Mouse (Mus musculus) embryonic facial prominence, embryonic 13.5 days (tissue): ENCODE results near the gene Wnt11. TPM values are rescaled to one million over a fixed set of nuclear protein-coding genes. Genes with fewer than 3 reads are reported as not detected.

ENCODE experiments used
- ATAC-seq: fragments of 200-750 bp; cut with Nextera tagmentation; 2 replicates; pipeline ENCODE4 v1.8.0; 2017; ENCODE audit warnings: low read depth; ENCODE audit not compliant: insufficient number of reproducible peaks, insufficient read depth, low FRiP score, low TSS enrichment
- H3K27ac ChIP-seq: fragments of 300-500 bp; sonication (generic); 2 replicates; pipeline ENCODE4 v1.5.1; 2015; ENCODE audit warnings: moderate library complexity, mild to moderate bottlenecking, inconsistent platforms
- H3K27me3 ChIP-seq: fragments of 300-500 bp; sonication (generic); 2 replicates; pipeline ENCODE4 v1.6.1; 2015; ENCODE audit warnings: mild to moderate bottlenecking, inconsistent platforms
- H3K36me3 ChIP-seq: fragments of 300-500 bp; sonication (generic); 2 replicates; pipeline ENCODE4 v1.6.1; 2015; ENCODE audit warnings: mild to moderate bottlenecking, inconsistent platforms
- H3K4me1 ChIP-seq: fragments of 300-500 bp; sonication (generic); 2 replicates; pipeline ENCODE4 v1.6.1; 2015; ENCODE audit warnings: inconsistent platforms
- H3K4me2 ChIP-seq: fragments of 300-500 bp; sonication (generic); 2 replicates; pipeline ENCODE4 v1.6.1; 2015; ENCODE audit warnings: moderate library complexity, mild to moderate bottlenecking, inconsistent platforms
- H3K4me3 ChIP-seq: fragments of 300-500 bp; sonication (generic); 2 replicates; pipeline ENCODE4 v1.5.1; 2015; ENCODE audit warnings: mild to moderate bottlenecking, inconsistent platforms
- H3K9ac ChIP-seq: fragments of 300-500 bp; sonication (generic); 2 replicates; pipeline ENCODE4 v1.6.1; 2015; ENCODE audit warnings: mild to moderate bottlenecking, inconsistent platforms
- H3K9me3 ChIP-seq: fragments of 300-500 bp; sonication (generic); 2 replicates; pipeline ENCODE4 v1.6.1; 2016; ENCODE audit warnings: inconsistent platforms
- WGBS: fragments of 180-500 bp; shearing (Covaris S2); methylation state at CpG from one replicate; pipeline ENCODE4 v1.1.7; 2015; ENCODE audit warnings: mixed read lengths; 5-methylcytosine and 5-hydroxymethylcytosine counted together
- polyA plus RNA-seq: library from polyadenylated mRNA; unstranded; fragments of >200 nt; fragmentation: Nextera tagmentation; extraction: Ambion mirVana; gene quantifications from 2 replicates; pipeline ENCODE4 v1.2.1, GENCODE M21; 2015

Wnt11 gene
- polyA plus RNA-seq, 1 experiment from 2014 or later: 12.4 TPM

DNA sequence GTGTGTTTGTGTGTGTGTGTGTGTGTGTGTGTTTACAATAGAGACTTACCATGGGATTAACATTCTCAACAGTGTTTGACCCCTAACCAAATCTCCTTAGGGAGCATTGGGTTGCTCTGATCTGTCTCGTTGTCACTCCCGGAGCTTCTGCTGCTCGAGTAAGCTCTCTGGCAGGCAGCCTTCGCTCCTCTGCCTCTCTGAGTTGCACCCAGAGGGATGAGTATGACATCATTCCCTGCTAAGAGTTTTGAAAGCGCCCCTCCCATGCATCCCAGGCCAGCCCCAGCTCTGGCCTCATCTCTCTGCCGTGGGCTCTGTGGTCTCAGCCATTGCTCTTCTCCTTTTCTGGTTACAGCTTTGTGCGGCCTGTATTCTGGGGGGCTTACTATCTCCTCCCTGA lies 33.8 kb upstream of the Wnt11 start:
- no peaks in the 10 kb centered on the region for H3K9me3 ChIP-seq
- H3K4me2 ChIP-seq: no peak overlapping the region
- H3K4me3 ChIP-seq: no peak overlapping the region
- no peak overlapping the region for H3K9ac ChIP-seq
- H3K27ac ChIP-seq: peak overlapping the region; percentile 11; the same call in 1 of the 2 replicates
- H3K4me1 ChIP-seq: peaks cover 67% of the 10 kb centered on the region
- 44% methylated on average over 7 of the region's 7 CpGs for WGBS
- no peak for ATAC-seq
- H3K36me3 ChIP-seq: no peaks in the 10 kb centered on the region
- no peaks in the 10 kb centered on the region for H3K27me3 ChIP-seq

DNA sequence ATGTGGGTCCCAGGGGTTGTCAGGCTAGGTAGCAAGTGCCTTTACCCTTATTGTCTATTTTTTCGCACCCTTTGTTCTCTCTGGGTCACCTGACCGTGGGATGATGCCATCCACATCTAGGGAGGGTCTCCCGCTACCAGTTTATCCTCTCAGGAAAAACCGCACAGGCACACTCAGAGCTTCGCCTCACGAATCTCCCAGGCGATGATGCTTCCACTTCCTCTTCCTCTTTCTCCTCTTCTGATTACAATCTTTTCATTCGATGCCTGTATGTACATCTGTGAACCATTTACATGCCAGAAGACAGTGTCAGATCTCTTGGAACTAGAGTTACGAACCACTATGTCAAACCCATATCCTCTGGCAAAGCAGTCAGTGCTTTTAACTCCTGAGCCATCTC lies 31.7 kb upstream of the Wnt11 start:
- whole genome bisulfite sequencing: 64% methylated on average over 9 of the region's 9 CpGs
- Histone ChIP-seq H3K4me2 (no peak overlapping the region), H3K36me3 (no peaks in the 10 kb centered on the region), H3K4me3 (no peak overlapping the region), H3K27ac (no peak overlapping the region), H3K27me3 (no peaks in the 10 kb centered on the region), H3K4me1 (peaks cover 49% of the 10 kb centered on the region), H3K9me3 (no peaks in the 10 kb centered on the region), H3K9ac (no peak overlapping the region)
- no peak for ATAC-seq

DNA sequence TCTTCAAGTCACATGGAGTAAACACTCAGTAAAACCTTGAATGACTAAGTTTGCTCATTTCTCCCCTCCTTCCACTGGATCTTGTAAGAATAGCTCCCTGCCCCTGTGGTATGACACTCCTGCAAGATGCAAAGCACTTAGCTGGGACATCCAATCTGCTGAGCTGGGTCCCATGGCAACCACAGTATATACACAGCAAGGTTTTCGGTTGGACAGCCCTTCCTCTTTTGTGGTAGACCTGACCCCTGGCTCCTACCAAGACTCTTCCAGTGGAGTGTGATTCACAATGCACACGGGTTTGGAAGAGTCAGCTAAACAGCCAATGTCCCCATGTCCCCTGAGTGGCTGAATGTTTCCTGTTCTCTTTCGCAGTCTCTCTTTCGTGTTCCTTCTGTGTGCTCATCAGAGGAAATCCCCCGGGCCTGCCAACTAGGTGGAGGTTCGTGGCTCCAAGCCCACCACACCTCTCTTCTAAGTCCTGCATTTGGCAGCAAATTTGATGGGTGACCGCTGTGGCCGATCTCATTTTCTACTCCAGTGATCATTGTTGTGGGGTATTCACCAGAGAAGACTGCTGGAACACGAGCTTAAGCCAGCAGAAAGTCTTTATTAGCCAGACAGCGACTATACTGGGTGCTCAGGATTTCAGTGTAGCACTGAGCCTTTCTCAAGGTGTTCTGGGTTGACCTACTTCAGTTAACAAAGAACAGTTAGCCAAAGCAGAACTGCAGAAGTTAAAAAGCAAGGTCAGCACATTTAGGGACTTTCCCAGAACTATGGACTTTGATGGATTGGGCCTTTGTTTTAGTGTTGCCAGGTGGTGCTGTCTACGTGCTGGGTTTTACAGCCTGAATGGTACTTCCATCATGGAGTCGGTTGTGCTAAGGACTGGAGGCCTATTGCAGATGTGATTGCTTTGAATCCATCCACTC lies 29.8 kb upstream of the Wnt11 start:
- H3K4me2 ChIP-seq: no peak overlapping the region
- ATAC-seq: no peak
- WGBS: 75% methylated on average over 12 of the region's 12 CpGs
- no peak overlapping the region for H3K27ac ChIP-seq
- H3K27me3 ChIP-seq: no peaks in the 10 kb centered on the region
- H3K9ac ChIP-seq: no peak overlapping the region
- H3K4me1 ChIP-seq: peaks cover 38% of the 10 kb centered on the region
- H3K4me3 ChIP-seq: no peak overlapping the region
- no peaks in the 10 kb centered on the region for H3K9me3 ChIP-seq
- no peaks in the 10 kb centered on the region for H3K36me3 ChIP-seq

DNA sequence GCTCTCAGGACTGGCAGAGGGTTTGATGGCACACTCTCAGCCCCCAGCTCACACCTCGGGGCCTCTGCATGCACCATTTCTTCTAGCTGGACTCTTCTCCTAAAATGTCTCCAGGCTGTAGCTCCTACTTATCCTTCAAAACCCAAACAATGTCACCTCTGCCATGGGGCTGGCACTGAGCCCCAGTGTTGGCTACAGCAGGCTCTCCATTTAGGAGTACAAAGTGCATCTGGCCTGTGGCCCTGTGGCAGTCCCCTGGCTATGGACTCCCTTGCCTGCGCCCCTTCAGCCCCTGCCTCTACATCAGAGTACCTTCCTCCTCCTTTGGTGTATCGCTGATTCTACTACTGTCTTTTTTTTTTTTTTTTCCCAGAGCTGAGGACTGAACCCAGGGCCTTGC lies 28.0 kb upstream of the Wnt11 start:
- Histone ChIP-seq H3K9ac (no peak overlapping the region), H3K27ac (no peak overlapping the region), H3K9me3 (no peaks in the 10 kb centered on the region), H3K27me3 (no peaks in the 10 kb centered on the region), H3K4me3 (no peak overlapping the region), H3K36me3 (no peaks in the 10 kb centered on the region), H3K4me1 (peaks cover 28% of the 10 kb centered on the region), H3K4me2 (no peak overlapping the region)
- no peak for ATAC-seq
- WGBS: 84% methylated on average over 3 of the region's 3 CpGs

- WGBS: 82% methylated on average over 6 of the region's 6 CpGs
- no peak for ATAC-seq
- Histone ChIP-seq H3K27me3 (no peaks in the 10 kb centered on the region), H3K27ac (no peak overlapping the region), H3K36me3 (no peaks in the 10 kb centered on the region), H3K4me2 (no peak overlapping the region), H3K9ac (no peak overlapping the region), H3K4me3 (no peak overlapping the region), H3K9me3 (no peaks in the 10 kb centered on the region), H3K4me1 (peaks cover 27% of the 10 kb centered on the region)
Observed at GRCm38 (mm10) chr7:98809372-98809771, 25.5 kb upstream of the Wnt11 start.

GRCm38 (mm10) chr7:98810619-98811018 lies 24.3 kb upstream of the Wnt11 start:
- Histone ChIP-seq H3K9me3 (no peaks in the 10 kb centered on the region), H3K4me2 (no peak overlapping the region), H3K27ac (no peak overlapping the region), H3K4me1 (peaks cover 20% of the 10 kb centered on the region), H3K4me3 (no peak overlapping the region), H3K36me3 (no peaks in the 10 kb centered on the region), H3K9ac (no peak overlapping the region), H3K27me3 (no peaks in the 10 kb centered on the region)
- WGBS: 89% methylated on average over 2 of the region's 2 CpGs
- no peak for ATAC-seq

DNA sequence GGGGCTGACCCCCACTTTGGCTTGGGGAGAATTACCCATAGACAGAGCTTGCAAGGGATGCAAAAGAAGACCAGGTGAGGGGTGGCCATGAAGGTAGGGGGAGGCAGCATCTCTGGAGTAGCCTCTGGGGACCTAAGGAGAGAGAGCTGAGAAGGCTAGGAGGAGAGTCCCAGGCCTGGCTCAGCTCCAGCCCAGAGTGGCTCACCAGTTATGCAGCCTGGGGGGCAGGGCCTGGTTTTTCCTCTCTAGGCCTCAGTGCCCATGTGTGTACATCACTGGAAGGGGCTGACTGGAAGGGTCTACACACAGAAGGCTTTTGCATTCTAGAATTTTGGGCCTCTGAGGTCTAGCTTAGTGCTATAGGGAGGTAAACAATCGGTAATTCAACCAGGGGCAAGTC lies 14.4 kb upstream of the Wnt11 start:
- no peaks in the 10 kb centered on the region for H3K9me3 ChIP-seq
- no peak overlapping the region for H3K9ac ChIP-seq
- WGBS: 85% methylated on average over 1 of the region's 1 CpGs
- H3K36me3 ChIP-seq: no peaks in the 10 kb centered on the region
- H3K4me2 ChIP-seq: no peak overlapping the region
- no peak overlapping the region for H3K4me3 ChIP-seq
- no peak overlapping the region for H3K27ac ChIP-seq
- H3K4me1 ChIP-seq: peaks cover 39% of the 10 kb centered on the region
- ATAC-seq: no peak
- 0 out of 2 replicates have a peak, but pooled peaks cover 6% of the 10 kb centered on the region for H3K27me3 ChIP-seq

- H3K36me3 ChIP-seq: no peaks in the 10 kb centered on the region
- peaks cover 29% of the 10 kb centered on the region for H3K4me1 ChIP-seq
- no peak overlapping the region for H3K4me3 ChIP-seq
- no peak for ATAC-seq
- 77% methylated on average over 6 of the region's 6 CpGs for WGBS
- H3K9me3 ChIP-seq: no peaks in the 10 kb centered on the region
- H3K4me2 ChIP-seq: no peak overlapping the region
- no peak overlapping the region for H3K27ac ChIP-seq
- H3K9ac ChIP-seq: no peak overlapping the region
- H3K27me3 ChIP-seq: 0 out of 2 replicates have a peak, but pooled peaks cover 3% of the 10 kb centered on the region
Observed at GRCm38 (mm10) chr7:98822881-98823280, 12.0 kb upstream of the Wnt11 start.

DNA sequence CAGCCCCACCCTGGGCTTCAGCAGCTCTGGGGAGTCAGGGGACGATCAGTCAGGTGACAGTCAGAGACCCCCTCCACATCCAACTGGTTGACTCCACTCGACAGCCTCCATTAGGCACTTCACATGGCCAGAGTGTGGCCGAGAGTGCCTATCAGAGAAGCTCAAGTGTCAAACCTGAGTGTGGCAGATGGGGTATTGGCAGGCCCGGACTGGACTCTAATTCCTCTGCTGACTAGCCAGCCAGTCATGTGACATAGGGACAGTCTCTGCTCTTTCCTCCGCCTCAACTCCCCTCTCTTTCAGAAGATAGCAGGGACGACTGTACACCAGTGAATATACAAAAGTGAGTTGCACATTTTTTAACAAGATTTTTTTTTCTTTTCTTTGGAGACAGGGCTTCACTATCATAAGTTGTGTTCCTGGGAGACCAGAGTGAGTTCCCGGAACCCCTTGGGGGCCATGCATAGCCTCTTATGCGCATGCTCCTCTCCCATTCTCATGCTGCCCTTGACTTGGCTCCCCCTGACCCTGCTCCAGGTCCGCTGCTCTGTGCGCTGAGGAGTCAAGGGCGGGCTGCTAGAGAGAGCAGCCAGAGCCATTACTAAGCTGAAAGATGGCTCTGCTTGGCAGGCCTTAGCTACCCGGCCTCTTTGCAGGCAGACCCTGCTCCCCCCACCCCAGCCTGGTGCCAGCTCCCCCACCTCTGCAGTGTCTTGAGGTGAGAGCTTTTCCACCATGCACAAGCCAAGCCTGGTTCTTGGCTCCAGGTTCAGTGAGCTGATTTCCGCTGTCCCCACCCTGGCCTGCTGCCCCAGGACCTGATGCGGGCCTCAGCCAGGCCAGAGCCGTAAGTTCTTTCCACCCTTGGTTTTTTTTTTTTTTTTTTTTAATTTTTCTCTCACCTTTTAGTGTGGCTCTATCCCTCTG lies 10.8 kb upstream of the Wnt11 start:
- H3K9me3 ChIP-seq: no peaks in the 10 kb centered on the region
- no peaks in the 10 kb centered on the region for H3K36me3 ChIP-seq
- 73% methylated on average over 15 of the region's 15 CpGs for WGBS
- ATAC-seq: no peak
- peaks cover 31% of the 10 kb centered on the region for H3K4me1 ChIP-seq
- no peak overlapping the region for H3K4me2 ChIP-seq
- no peak overlapping the region for H3K27ac ChIP-seq
- no peak overlapping the region for H3K4me3 ChIP-seq
- H3K9ac ChIP-seq: no peak overlapping the region
- H3K27me3 ChIP-seq: no peaks in the 10 kb centered on the region

GRCm38 (mm10) chr7:98828052-98828451 lies 6.9 kb upstream of the Wnt11 start:
- no peak for ATAC-seq
- peaks cover 34% of the 10 kb centered on the region for H3K27me3 ChIP-seq
- WGBS: 37% methylated on average over 3 of the region's 3 CpGs

GRCm38 (mm10) chr7:98828876-98829275 lies 6.0 kb upstream of the Wnt11 start:
- H3K36me3 ChIP-seq: no peaks in the 10 kb centered on the region
- no peaks in the 10 kb centered on the region for H3K9me3 ChIP-seq
- peaks cover 20% of the 10 kb centered on the region for H3K4me1 ChIP-seq
- ATAC-seq: no peak
- H3K9ac ChIP-seq: no peak overlapping the region
- no peak overlapping the region for H3K27ac ChIP-seq
- H3K4me2 ChIP-seq: no peak overlapping the region
- H3K27me3 ChIP-seq: peaks cover 41% of the 10 kb centered on the region
- no peak overlapping the region for H3K4me3 ChIP-seq
- WGBS: 28% methylated on average over 7 of the region's 7 CpGs

More at GRCm38 (mm10) chr7:98828052-98828451, 6.9 kb upstream of the Wnt11 start:
- no peak overlapping the region for H3K9ac ChIP-seq
- H3K4me1 ChIP-seq: peaks cover 20% of the 10 kb centered on the region
- H3K36me3 ChIP-seq: no peaks in the 10 kb centered on the region
- H3K27ac ChIP-seq: no peak overlapping the region
- no peaks in the 10 kb centered on the region for H3K9me3 ChIP-seq
- no peak overlapping the region for H3K4me2 ChIP-seq
- no peak overlapping the region for H3K4me3 ChIP-seq
